Mouse (Mus musculus) retina, postnatal 7 days (tissue): Measurements from ENCODE around the gene Zfp654.

ENCODE experiments used
- DNase-seq: peaks from one replicate; pipeline ENCODE4 v3.0.0-alpha.2; 2012; ENCODE audit warnings: low read depth, low spot score

Zfp654 gene

DNA sequence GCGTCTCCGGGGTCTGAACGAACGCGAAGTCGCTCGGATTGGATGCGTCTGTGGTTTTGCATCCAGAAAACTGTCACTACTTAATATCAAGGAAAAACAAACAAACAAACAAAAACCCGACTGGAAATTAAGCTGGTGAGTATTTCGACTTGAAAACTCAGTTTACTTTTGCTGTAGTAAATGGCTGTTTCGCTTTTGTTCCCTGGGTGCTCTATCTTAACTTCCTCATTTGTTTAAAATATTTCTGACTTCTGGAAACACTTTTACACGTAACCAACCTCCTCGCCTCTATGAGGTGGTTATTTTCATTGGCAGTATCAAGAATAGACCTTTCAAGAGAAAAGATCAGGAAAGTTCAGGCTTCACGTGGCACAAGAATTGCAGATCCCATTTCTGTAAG lies 1.4 kb upstream of the Zfp654 start:
- no peak for DNase-seq

DNA sequence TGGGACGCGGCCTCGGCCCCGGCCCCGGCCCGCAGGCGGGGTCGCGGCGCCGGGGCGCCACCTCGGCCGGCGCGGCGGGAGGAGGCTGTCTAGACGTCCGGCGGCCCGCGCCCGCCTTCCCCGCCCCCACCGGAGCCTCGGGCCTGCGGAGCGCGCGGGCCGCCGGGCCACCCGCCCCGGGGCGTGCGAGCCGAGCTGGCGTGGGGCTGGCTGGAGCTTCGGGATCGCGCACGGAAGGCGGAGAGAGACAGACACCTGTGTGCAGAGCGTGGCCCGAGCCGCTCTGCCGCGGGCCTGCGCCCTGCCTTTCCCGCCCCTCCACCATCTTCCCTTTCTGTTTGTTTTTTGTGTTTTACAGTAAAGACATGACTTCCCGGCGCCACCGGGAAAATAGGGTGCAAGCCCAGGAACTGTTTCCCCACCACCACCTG lies 1.0 kb upstream of the Zfp654 start:
- DNase-seq, result peak; percentile 17

DNA sequence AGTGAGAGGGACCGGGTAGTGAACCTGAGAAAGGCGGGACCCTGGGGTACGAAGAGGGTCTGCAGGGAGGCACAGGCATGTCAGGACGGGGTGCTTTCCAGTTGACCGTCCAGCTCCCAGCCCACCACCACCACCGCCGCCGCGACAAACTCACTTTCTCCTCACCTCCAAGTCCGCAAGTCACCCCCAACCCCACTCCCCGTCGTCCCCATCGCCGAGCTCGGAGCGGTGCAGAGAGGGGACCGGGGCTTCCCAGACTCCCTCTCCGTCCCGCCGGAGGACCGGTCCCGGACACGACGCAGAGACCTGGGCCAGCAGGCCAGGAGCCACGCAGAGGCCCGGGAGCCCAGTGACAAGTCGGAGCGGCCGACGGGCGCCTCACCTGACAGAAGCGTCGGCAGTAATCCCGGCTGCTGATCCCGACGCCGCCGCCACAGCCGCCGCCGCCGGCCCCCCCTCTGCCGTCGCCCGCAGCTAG lies 328 bp downstream of the Zfp654 start:
- no peak for DNase-seq

- DNase-seq, result peak; percentile 9
Observed at GRCm38 (mm10) chr16:64850287-64851084, 966 bp downstream of the Zfp654 start.

DNA sequence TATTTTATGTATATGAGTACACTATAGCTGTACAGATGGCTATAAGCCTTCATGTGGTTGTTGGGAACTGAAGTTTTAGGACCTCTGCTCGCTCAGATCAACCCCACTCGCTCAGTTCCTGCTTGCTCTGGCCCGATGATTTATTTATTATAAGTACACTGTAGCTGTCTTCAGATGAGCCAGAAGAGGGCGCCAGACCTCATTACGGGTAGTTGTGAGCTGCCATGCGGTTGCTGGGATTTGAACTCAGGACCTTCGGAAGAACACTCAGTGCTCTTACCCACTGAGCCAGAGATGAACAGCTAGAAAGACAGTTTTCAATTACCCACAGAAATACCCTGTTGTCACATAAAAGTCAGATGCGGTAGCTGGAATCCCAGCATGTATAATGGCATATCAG lies 5.5 kb downstream of the Zfp654 start:
- DNase-seq, result no peak

DNA sequence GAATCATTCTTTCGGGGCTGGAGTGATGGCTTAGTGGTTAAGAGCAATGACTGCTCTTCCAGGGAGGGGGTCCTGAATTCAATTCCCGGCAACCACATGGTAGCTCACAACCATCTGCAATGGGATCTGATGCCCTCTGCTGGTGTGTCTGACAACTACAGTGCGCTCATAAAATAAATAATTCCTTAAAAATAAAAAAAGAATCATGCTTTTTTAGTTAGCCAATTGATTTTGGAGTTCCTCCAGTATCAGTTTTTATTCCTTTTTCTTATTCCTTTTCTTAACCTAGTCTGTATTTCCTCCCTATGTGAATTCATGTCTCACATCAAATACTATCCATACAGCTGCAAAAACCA lies 9.1 kb downstream of the Zfp654 start:
- no peak for DNase-seq

DNA sequence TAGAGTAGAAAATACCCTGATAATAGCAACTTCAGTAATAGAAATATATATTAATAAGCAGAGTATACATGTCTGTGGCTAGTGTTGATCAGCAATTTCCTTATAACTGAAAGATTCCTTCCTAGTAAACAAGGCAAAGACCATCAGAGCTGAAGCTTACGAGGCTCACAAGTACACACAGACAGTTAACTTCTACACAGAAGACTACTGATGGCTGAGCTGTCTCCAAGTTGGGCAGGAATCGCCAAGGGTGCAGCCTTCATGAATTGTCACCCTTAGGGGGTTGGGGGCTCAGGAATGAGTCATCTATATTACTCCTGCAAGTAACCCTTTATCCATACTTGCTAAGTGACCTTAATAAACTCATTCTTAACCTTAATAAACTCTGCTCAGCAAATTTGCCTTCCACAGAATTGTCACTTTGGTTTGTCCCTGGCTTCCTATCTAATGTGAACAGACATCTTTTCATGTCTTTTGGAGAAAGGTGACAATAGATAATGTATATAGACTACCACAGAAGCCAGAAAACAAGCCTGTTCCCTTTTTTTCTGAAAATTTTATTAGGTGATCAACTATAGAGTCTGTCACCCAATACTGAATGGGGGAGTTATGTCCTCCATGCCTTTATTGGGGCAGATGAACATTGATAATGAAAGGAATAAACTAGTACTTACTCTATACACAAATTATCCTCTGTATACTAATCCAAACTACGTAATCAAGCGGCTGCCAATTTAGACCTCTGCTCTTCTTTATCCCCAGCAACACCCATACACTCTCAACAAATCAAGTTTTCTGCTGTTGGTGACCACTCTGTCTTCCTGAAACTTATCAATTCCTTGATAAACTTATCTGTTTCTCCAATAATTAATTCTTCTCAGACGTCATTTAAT lies 9.7 kb downstream of the Zfp654 start:
- DNase-seq, result no peak

GRCm38 (mm10) chr16:64836709-64837108 lies 14.7 kb downstream of the Zfp654 start:
- no peak for DNase-seq

- no peak for DNase-seq
Observed at GRCm38 (mm10) chr16:64835996-64836545, 15.4 kb downstream of the Zfp654 start.

DNA sequence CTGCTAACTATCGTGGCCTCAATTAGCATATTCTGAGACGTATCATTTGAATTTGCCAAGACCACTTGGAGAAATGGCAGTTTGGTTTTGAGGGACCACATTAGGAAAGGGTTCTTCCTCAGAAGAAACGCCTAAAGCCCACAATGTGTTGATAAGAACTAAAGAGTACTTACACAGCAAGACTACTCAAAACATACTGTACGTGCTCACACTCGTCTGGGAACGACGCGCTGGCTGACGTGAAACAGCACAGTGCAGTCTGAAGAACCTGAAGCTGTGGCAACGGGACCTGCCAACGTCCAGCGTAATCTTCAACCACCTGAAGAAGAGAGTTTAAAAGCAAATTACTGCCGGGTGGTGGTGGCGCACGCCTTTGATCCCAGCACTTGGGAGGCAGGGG lies 21.2 kb downstream of the Zfp654 start:
- DNase-seq, result no peak

GRCm38 (mm10) chr16:64824474-64824873 lies 27.0 kb downstream of the Zfp654 start:
- no peak for DNase-seq

DNA sequence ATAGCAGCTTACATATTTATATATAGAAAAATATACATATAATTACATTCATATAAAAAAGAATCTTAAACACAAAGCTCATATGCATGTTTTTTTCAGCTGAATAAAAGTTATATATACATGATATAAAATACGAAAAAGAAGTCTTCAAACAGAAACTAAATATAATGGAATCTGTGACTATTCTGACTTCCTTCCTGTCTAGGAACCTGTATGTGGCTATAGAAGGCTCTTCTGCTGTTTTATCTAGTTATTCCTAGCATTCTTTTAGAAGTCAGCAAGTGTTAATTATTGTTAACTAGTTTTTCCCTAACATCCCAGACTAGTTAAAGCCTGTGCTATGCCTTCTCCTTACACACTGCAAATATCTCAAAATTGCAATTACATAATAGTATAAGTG lies 27.6 kb downstream of the Zfp654 start:
- DNase-seq, result no peak

- DNase-seq, result no peak
Observed at GRCm38 (mm10) chr16:64817094-64817765, 34.2 kb downstream of the Zfp654 start.

GRCm38 (mm10) chr16:64803041-64803440 lies 48.4 kb downstream of the Zfp654 start:
- DNase-seq, result no peak

GRCm38 (mm10) chr16:64801638-64802037 lies 49.8 kb downstream of the Zfp654 start:
- no peak for DNase-seq

DNA sequence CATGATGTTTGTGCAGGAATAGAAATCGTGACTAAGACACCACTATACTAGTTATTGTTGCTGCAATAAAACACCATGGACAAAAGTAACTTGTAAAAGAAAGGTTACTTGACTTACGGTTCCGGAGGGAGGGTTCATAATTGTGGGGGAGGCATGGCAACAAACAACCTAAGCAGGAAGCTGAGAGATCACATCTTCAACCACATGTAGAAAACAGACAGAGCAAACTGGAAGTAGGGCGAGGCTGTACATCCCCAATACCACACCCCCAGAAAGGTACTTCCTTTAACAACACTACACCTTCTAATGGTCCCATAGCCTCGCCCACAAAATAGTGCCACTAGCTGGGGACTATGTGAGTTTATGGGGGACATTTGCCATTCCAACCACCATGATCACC lies 51.1 kb downstream of the Zfp654 start:
- no peak for DNase-seq

DNA sequence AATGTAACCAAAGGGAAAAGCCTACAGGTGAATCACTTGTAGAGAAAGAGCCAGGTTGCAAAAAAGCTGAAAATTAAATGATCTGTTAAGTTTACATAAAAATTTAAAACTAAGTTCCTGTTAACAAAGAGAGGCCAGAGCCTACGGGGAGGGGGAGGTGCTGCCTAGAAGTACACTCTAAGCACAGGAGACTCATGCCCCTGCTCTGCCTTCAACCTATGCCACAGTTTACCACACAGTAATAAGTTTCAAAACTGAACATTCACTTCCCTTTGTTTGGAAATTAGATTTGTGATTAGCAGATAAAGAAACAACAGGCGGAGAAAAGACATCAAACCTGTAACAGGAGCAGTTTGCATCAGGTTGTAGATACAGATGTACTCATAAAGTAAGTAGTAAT lies 56.6 kb downstream of the Zfp654 start:
- DNase-seq, result no peak

- DNase-seq, result no peak
Observed at GRCm38 (mm10) chr16:64789706-64790105, 61.7 kb downstream of the Zfp654 start.

DNA sequence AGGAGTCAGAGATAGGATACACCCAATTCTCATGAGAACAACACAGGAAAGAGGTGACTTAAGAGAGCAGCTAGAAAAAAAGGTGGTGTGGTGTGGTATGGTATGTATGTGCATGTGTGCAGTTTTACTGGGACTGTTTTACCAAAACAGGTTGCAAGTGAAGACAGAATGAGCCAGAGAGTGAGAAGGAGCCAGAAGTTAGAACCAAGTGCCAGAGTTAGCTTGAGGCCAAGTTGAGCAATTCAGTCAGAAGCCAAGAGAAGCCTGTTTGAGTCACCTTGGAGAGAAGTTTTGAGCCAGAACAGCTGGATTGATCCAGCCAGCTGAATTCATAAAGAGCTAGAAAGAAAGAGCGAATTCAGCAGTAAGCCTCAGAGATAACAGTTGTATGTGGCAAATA lies 75.9 kb downstream of the Zfp654 start:
- no peak for DNase-seq

- DNase-seq, result no peak
Observed at GRCm38 (mm10) chr16:64771431-64771818, 80.0 kb downstream of the Zfp654 start.

- DNase-seq, result peak; percentile 84
Observed at GRCm38 (mm10) chr16:64770521-64771430, 80.7 kb downstream of the Zfp654 start, which contains the start of gene 4930453N24Rik. Gene 4930453N24Rik, minus strand, starts transcription at chr16:64771161.
